Mouse (Mus musculus) CH12.LX (cell line): ENCODE data around the gene Plvap. TPM values are rescaled to one million over a fixed set of nuclear protein-coding genes. Genes with fewer than 3 reads are reported as not detected.

Experiments
- DNase-seq: peaks from one replicate; pipeline ENCODE4 v3.0.0-alpha.2; 2013; ENCODE audit errors: extremely low read depth
- H3K27ac ChIP-seq: 2 replicates; pipeline ENCODE4 v1.5.1; 2012; ENCODE audit warnings: low read depth, mild to moderate bottlenecking, control low read depth, moderate library complexity; ENCODE audit not compliant: insufficient read depth
- H3K27me3 ChIP-seq: replicated peaks from 2 replicates; pipeline ENCODE3; 2012; ENCODE audit warnings: inconsistent platforms
- H3K36me3 ChIP-seq, 2 experiments: replicated peaks in 1 of 2; 2 replicates each; pipeline versions ENCODE3 to v1.6.1; 2012; ENCODE audit warnings: inconsistent platforms in 1 of 2, low read length in 1 of 2, mild to moderate bottlenecking in 1 of 2, mixed read lengths in 1 of 2, moderate library complexity in 1 of 2; ENCODE audit not compliant: control insufficient read depth in 1 of 2, insufficient read depth in 1 of 2
- H3K4me1 ChIP-seq, 2 experiments: 2 replicates each; pipeline ENCODE4 v1.6.1; 2012; ENCODE audit warnings: inconsistent platforms in 1 of 2, moderate library complexity in 1 of 2; ENCODE audit not compliant: insufficient read depth in 2 of 2, control insufficient read depth in 1 of 2
- H3K4me2 ChIP-seq: 2 replicates; pipeline ENCODE4 v1.6.1; 2012; ENCODE audit warnings: low read depth, mild to moderate bottlenecking, control low read depth; ENCODE audit not compliant: poor library complexity, insufficient read depth, severe bottlenecking
- H3K4me3 ChIP-seq, 3 experiments: fragments of 150-350 bp in 1 of 3; sonication (generic) in 1 of 3; replicated peaks in 1 of 3; 2 replicates each; pipeline versions ENCODE3 to v1.5.1; 2011 to 2012; ENCODE audit warnings: low read depth in 2 of 3, low read length in 2 of 3, mild to moderate bottlenecking in 2 of 3, moderate library complexity in 2 of 3, control low read depth in 1 of 3, improper control_type of control experiment in 1 of 3, inconsistent platforms in 1 of 3, mixed read lengths in 1 of 3; ENCODE audit not compliant: poor library complexity in 1 of 3
- H3K79me2 ChIP-seq: replicated peaks from 2 replicates; pipeline ENCODE4 v1.6.1; 2012; ENCODE audit warnings: mild to moderate bottlenecking, moderate library complexity; ENCODE audit not compliant: control insufficient read depth, poor library complexity, insufficient read depth, severe bottlenecking; ENCODE audit errors: extremely low read depth
- H3K9ac ChIP-seq: 2 replicates; pipeline ENCODE4 v1.6.1; 2012; ENCODE audit warnings: low read depth, mild to moderate bottlenecking, control low read depth, moderate library complexity; ENCODE audit not compliant: insufficient read depth
- H3K9me3 ChIP-seq: replicated peaks from 2 replicates; pipeline ENCODE3; 2012; ENCODE audit warnings: low read length, inconsistent platforms, mixed read lengths
- CTCF ChIP-seq, 2 experiments: IDR thresholded peaks in 1 of 2; conservative IDR thresholded peaks in 1 of 2; 2 replicates each; pipeline ENCODE4 v1.5.1; 2011 to 2012; ENCODE audit warnings: low read depth in 2 of 2, low read length in 2 of 2, improper control_type of control experiment in 1 of 2, inconsistent platforms in 1 of 2, mild to moderate bottlenecking in 1 of 2, moderate library complexity in 1 of 2
- E2F4 ChIP-seq: IDR thresholded peaks from 2 replicates; pipeline ENCODE4 v1.6.1; 2011; ENCODE audit warnings: low read depth, low read length, improper control_type of control experiment; ENCODE audit not compliant: insufficient replicate concordance
- ELF1 ChIP-seq: IDR thresholded peaks from 2 replicates; pipeline ENCODE4 v1.6.1; 2014; ENCODE audit warnings: low read depth, mild to moderate bottlenecking, inconsistent platforms, low read length, improper control_type of control experiment
- EP300 ChIP-seq: IDR thresholded peaks from 2 replicates; pipeline ENCODE4 v1.6.1; 2011; ENCODE audit warnings: low read length, improper control_type of control experiment
- JUN ChIP-seq: IDR thresholded peaks from 2 replicates; pipeline ENCODE4 v1.6.1; 2011; ENCODE audit warnings: low read depth, mild to moderate bottlenecking, low read length, improper control_type of control experiment, moderate library complexity; ENCODE audit not compliant: insufficient read depth
- KAT2A ChIP-seq: IDR thresholded peaks from 2 replicates; pipeline ENCODE4 v1.6.1; 2012; ENCODE audit warnings: low read length, improper control_type of control experiment, inconsistent platforms; ENCODE audit not compliant: insufficient replicate concordance
- MAFK ChIP-seq: IDR thresholded peaks from 2 replicates; pipeline ENCODE4 v1.6.1; 2011; ENCODE audit warnings: low read length, improper control_type of control experiment; ENCODE audit not compliant: insufficient replicate concordance
- MAZ ChIP-seq: IDR thresholded peaks from 2 replicates; pipeline ENCODE4 v1.6.1; 2012; ENCODE audit warnings: low read depth, mild to moderate bottlenecking, inconsistent platforms, low read length, improper control_type of control experiment, moderate library complexity
- MEF2A ChIP-seq: IDR thresholded peaks from 2 replicates; pipeline ENCODE4 v1.6.1; 2014; ENCODE audit warnings: low read depth, mild to moderate bottlenecking, inconsistent platforms, low read length, improper control_type of control experiment, borderline replicate concordance
- NELFE ChIP-seq: IDR thresholded peaks from 2 replicates; pipeline ENCODE4 v1.6.1; 2011; ENCODE audit warnings: low read depth, low read length, improper control_type of control experiment
- POLR2A ChIP-seq: IDR thresholded peaks from 2 replicates; pipeline ENCODE4 v1.6.1; 2011; ENCODE audit warnings: low read depth, mild to moderate bottlenecking, improper control_type of control experiment, low read length
- POLR2AphosphoS2 ChIP-seq: IDR thresholded peaks from 2 replicates; pipeline ENCODE4 v1.6.1; 2011; ENCODE audit warnings: low read depth, low read length, improper control_type of control experiment
- TCF12 ChIP-seq: IDR thresholded peaks from 2 replicates; pipeline ENCODE4 v1.6.1; 2014; ENCODE audit warnings: low read depth, mild to moderate bottlenecking, inconsistent platforms, low read length, improper control_type of control experiment
- UBTF ChIP-seq: IDR thresholded peaks from 2 replicates; pipeline ENCODE4 v1.6.1; 2012; ENCODE audit warnings: low read depth, mild to moderate bottlenecking, inconsistent platforms, low read length, improper control_type of control experiment, moderate library complexity
- USF1 ChIP-seq: IDR thresholded peaks from 2 replicates; pipeline ENCODE4 v1.6.1; 2014; ENCODE audit warnings: low read depth, mild to moderate bottlenecking, inconsistent platforms, low read length, improper control_type of control experiment
- ZMIZ1 ChIP-seq: IDR thresholded peaks from 2 replicates; pipeline ENCODE4 v1.6.1; 2012; ENCODE audit warnings: low read depth, mild to moderate bottlenecking, inconsistent platforms, low read length, improper control_type of control experiment
- ZNF384 ChIP-seq: IDR thresholded peaks from 2 replicates; pipeline ENCODE4 v1.6.1; 2012; ENCODE audit warnings: low read depth, low read length, improper control_type of control experiment, inconsistent platforms
- dilution Hi-C: fragments of 300-500 bp; cut with MboI; formaldehyde crosslinking; loops from 2 replicates; pipeline ENCODE4 v1.14.3; 2020; ENCODE audit warnings: low sequenced_read_pairs; ENCODE audit not compliant: extremely low pct_unique_long_range_greater_than_20kb, extremely low pct_ligation_motif_present
- in situ Hi-C: fragments of 300-500 bp; cut with MboI; formaldehyde crosslinking; loops from 3 replicates; pipeline ENCODE4 v1.14.3; 2019; ENCODE audit warnings: low sequenced_read_pairs, low pct_ligation_motif_present, low pct_unique_long_range_greater_than_20kb, mixed read lengths
- polyA plus RNA-seq: library from polyadenylated mRNA; unstranded; fragments of >175 nt; gene quantifications from 2 replicates; pipeline ENCODE4 v1.2.1, GENCODE M21; 2012; ENCODE audit warnings: low read depth; ENCODE audit not compliant: insufficient read length
- total RNA-seq, 2 experiments: library from RNA; depleted of rRNA; stranded (reverse); fragments of 300-350 nt in 1 of 2; fragments of >200 nt in 1 of 2; gene quantifications; 2 replicates each; pipeline ENCODE4 v1.2.3; 2012 to 2014

Gene Plvap
- total and polyA plus RNA-seq, 3 experiments, result 0.04 to 0.27 TPM; not detected in 1

DNA sequence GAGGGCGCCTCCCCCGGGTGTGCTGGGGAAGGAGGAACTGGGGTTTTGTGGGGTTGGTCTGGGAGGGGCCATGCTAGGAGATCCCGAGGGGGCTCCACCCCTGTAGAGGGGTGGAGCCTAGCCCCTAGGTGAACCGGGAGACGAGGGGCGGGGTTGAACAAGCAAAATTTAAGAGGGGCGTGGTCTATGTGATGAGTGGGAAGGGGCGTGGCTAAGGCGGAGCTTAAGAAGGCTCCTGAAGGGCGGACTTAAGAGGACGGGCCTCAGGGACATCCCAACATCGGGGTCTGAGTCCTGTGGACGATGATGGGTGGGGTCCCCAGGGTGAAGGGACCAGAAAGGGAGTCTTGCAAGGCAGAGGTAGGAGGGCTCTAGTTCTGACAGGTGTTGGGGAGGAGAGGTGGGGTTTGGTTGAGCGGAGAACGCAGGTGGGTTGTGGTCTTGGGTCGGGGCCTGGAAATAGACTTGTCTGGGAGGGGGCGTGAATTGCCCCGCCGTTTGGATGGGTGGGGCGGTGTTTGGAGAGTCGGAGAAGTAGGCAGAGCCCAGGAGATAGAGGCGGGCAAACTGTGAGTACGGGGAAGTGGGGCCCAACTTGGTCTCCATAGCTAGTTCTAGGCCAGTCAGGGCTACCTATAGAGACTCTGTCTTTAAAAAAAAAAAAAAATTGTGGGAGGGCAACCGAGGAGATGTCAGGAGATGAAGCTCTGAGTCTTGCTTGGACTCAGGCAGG lies 47.6 kb upstream of the Plvap start (continued):
- TF ChIP-seq POLR2A (no peak; the same call in 1 of the 2 replicates), JUN (no peak), KAT2A (no peak), EP300 (no peak), UBTF (no peak), ZMIZ1 (0 out of 2 replicates have a peak, but pooled peaks have one; percentile 26)

DNA sequence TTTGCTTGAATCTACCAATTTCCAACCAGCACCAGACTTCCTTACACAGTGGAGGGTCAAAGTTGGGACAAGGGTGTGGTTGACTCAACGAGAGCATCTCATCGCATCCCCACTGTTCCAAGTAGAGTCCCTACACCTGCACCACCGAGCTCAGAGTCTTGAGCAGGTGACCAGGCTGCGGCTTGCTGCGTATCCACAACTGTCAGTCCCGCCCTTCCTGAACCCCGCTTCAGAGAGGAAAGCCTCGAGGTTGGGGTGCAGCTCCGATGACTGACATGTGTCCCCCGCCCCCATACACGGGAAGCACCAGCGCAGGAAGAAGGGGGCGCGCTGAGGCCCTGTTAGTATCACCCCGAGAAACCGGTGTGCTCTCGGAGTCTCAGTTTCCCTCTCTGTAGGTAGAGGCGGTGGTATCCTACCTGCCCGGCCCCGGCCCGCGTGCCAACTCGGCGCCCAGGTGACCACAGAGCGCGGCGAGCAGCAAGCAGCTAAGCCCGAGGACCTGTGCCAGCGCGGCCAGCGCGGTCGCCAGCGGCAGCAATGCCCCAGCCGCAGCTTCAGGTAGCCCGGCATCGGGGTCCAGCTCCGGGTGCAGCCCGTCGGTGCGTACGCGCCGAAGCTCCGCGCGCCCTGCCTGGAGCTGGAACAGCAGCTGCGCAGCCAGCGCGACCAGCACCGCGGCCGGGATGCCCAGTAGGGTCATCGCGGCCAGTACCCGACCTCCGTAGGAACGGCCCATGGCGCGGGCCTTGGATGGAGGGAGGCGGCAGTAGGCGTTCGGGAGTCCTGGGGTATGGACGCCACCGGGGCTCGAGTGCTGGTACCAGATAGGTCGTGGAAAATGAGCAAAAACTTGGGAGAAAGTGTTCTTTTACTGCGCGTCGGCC lies 46.8 kb upstream of the Plvap start, which contains the start of gene Tmem221:
TSS of gene Tmem221 (minus strand) at position 801 of the 887 bp plus-strand sequence.
- Histone ChIP-seq H3K4me2 (peak within 1 kb of the TSS; percentile 64), H3K9me3 (no peaks in the 10 kb centered on the region), H3K79me2 (no peaks in the 10 kb centered on the region), H3K36me3 (no peaks in the 10 kb centered on the region), H3K4me1 (peaks cover 15 to 20% of the 10 kb centered on the region in 2 experiments), H3K9ac (peak within 1 kb of the TSS; percentile 47), H3K27ac (no peak within 1 kb of the TSS), H3K4me3 (peak within 1 kb of the TSS; percentile 28 to 67 (median 59)), H3K27me3 (peaks cover 20% of the 10 kb centered on the region)
- DNase-seq, result no peak
- dilution Hi-C loops, result no loop called here
- in situ Hi-C loops, result no loop called here
- no peak for TF ChIP-seq E2F4
- TF ChIP-seq MEF2A, result 0 out of 2 replicates have a peak, but pooled peaks have one; percentile 23
- TF ChIP-seq ZNF384, result no peak
- peak in 1 of 2 experiments; percentile 41; a peak in 1 of 4 replicates for TF ChIP-seq CTCF (conservative IDR thresholded peaks at IDR 0.05 in 1 of 2, IDR thresholded peaks at IDR 0.05 in 1 of 2; ENCODE audit: low read depth in 2 of 2, low read length in 2 of 2)
- no peak for TF ChIP-seq ELF1
- 0 out of 2 replicates have a peak, but pooled peaks have one; percentile 45 for TF ChIP-seq POLR2A
- peak; percentile 65; the same call in 1 of the 2 replicates for TF ChIP-seq MAZ
- no peak for TF ChIP-seq TCF12
- no peak for TF ChIP-seq USF1
- TF ChIP-seq UBTF, result no peak
- TF ChIP-seq POLR2AphosphoS2, result no peak
- no peak for TF ChIP-seq MAFK
- TF ChIP-seq NELFE, result peak; percentile 54; the same call in 1 of the 2 replicates
